Mouse (Mus musculus): Measurements from ENCODE around the gene Tshz2.

- TF ChIP-seq USF1 (IDR thresholded peaks at IDR 0.05; ENCODE audit: low read depth): no peak
- TF ChIP-seq MYOG (IDR thresholded peaks at IDR 0.05; ENCODE audit: control insufficient read depth, extremely low read depth, insufficient read length): no peak
- no peak for TF ChIP-seq CTCF (IDR thresholded peaks at IDR 0.05; ENCODE audit: control insufficient read depth, insufficient read depth, insufficient read length)
- TF ChIP-seq MAX (IDR thresholded peaks at IDR 0.05): no peak
- no peak for TF ChIP-seq FOSL1 (IDR thresholded peaks at IDR 0.05; ENCODE audit: insufficient read depth, low read length, poor library complexity, severe bottlenecking)
- TF ChIP-seq CEBPB (IDR thresholded peaks at IDR 0.05; ENCODE audit: low read depth): no peak
- no peak for TF ChIP-seq MYOD1 (IDR thresholded peaks at IDR 0.05; ENCODE audit: control insufficient read depth, insufficient read length, low read depth)
These were observed 111.1 kb downstream of the Tshz2 start for GRCm38 (mm10) chr2:169743910-169744309.
